Mouse (Mus musculus) liver, embryonic 16.5 days (tissue): ENCODE data around the gene Rsph1. TPM values are rescaled to one million over a fixed set of nuclear protein-coding genes. Genes with fewer than 3 reads are reported as not detected.

ENCODE experiments used
- ATAC-seq: fragments of 200-750 bp; cut with Nextera tagmentation; 2 replicates; pipeline ENCODE4 v1.8.0; 2017; ENCODE audit warnings: low read depth, mild to moderate bottlenecking, moderate number of reproducible peaks, moderate library complexity
- H3K27ac ChIP-seq: fragments of 300-500 bp; sonication (generic); 2 replicates; pipeline ENCODE4 v1.5.1; 2014; ENCODE audit warnings: mild to moderate bottlenecking, low read length
- H3K27me3 ChIP-seq: fragments of 300-500 bp; sonication (generic); 2 replicates; pipeline ENCODE4 v1.6.1; 2014; ENCODE audit warnings: low read depth, low read length, mixed read lengths; ENCODE audit not compliant: control insufficient read depth, insufficient read depth
- H3K36me3 ChIP-seq: fragments of 300-500 bp; sonication (generic); 2 replicates; pipeline ENCODE4 v1.6.1; 2014; ENCODE audit warnings: mild to moderate bottlenecking; ENCODE audit not compliant: control insufficient read depth, insufficient read depth
- H3K4me1 ChIP-seq: fragments of 300-500 bp; sonication (generic); 2 replicates; pipeline ENCODE4 v1.6.1; 2014; ENCODE audit warnings: low read depth, low read length, mixed read lengths; ENCODE audit not compliant: control insufficient read depth
- H3K4me2 ChIP-seq: fragments of 300-500 bp; sonication (generic); 2 replicates; pipeline ENCODE4 v1.6.1; 2014; ENCODE audit warnings: low read depth, low read length, mixed read lengths
- H3K4me3 ChIP-seq: fragments of 300-500 bp; sonication (generic); 2 replicates; pipeline ENCODE4 v1.5.1; 2014; ENCODE audit warnings: low read depth, mild to moderate bottlenecking, low read length
- H3K9ac ChIP-seq: fragments of 300-500 bp; sonication (generic); 2 replicates; pipeline ENCODE4 v1.6.1; 2014; ENCODE audit warnings: low read depth, low read length
- H3K9me3 ChIP-seq: fragments of 300-500 bp; sonication (generic); replicated peaks from 2 replicates; pipeline ENCODE4 v1.6.1; 2016; ENCODE audit warnings: low read length; ENCODE audit not compliant: control insufficient read depth
- WGBS: fragments of 180-500 bp; shearing (Covaris S2); extraction: QIAGEN DNeasy Blood & Tissue Kit; methylation state at CpG from one replicate; pipeline ENCODE4 v1.1.7; 2014; ENCODE audit not compliant: insufficient replicate concordance; 5-methylcytosine and 5-hydroxymethylcytosine counted together
- polyA plus RNA-seq: library from polyadenylated mRNA; unstranded; fragments of >200 nt; fragmentation: Nextera tagmentation; extraction: Ambion mirVana; gene quantifications from 2 replicates; pipeline ENCODE4 v1.2.1, GENCODE M21; 2015

Rsph1 gene
- polyA plus RNA-seq, 1 experiment from 2014 or later, result 0.19 TPM

DNA sequence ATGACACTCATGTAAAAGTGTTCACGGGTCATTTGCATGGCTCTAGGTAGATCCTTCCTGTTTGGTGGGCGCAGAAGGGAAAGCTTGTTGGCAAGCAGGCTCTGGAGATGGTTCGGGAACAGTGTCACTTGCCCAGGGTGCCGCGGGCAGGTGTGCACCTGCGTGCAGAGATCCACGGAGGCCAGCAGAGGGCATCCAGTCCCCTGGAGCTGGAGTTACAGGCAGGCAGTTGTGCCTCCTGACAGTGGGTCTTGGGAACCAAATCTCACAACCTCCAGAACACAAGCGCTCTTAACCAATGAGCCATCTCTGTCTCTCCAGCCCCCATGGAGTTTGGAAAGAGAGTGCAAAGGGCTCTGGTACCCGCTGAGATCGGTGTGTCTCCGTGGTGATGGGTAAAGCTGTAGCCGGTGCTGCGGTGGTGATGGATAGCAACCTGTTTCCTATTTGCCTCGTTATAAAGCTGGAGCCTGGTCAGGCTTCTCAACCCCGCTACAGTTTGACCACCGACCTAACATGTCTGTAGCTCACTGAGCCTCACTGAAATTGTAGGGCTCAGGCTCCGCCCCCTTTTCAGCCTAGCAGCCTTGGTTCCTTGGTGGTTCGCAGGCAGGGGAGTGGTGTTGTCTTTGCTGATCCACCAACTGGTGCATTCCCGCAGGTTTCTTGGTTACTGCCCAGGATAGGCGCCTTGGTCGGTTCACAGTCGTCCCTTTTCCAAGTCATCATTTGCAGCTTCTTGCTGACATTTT lies 40.5 kb upstream of the Rsph1 start:
- H3K4me3 ChIP-seq, result no peak overlapping the region
- no peak overlapping the region for H3K27ac ChIP-seq
- H3K36me3 ChIP-seq, result no peaks in the 10 kb centered on the region
- no peak for ATAC-seq
- no peak overlapping the region for H3K4me2 ChIP-seq
- H3K27me3 ChIP-seq, result no peaks in the 10 kb centered on the region
- H3K9me3 ChIP-seq, result no peaks in the 10 kb centered on the region
- no peak overlapping the region for H3K9ac ChIP-seq
- 66% methylated on average over 22 of the region's 22 CpGs for WGBS
- H3K4me1 ChIP-seq, result no peaks in the 10 kb centered on the region; the same call in none of the 2 replicates

- no peak overlapping the region for H3K4me2 ChIP-seq
- no peak overlapping the region for H3K9ac ChIP-seq
- H3K36me3 ChIP-seq, result no peaks in the 10 kb centered on the region
- ATAC-seq, result no peak
- 35% methylated on average over 3 of the region's 3 CpGs for WGBS
- H3K27me3 ChIP-seq, result no peaks in the 10 kb centered on the region
- no peak overlapping the region for H3K27ac ChIP-seq
- H3K4me1 ChIP-seq, result no peaks in the 10 kb centered on the region; the same call in none of the 2 replicates
- no peaks in the 10 kb centered on the region for H3K9me3 ChIP-seq
- H3K4me3 ChIP-seq, result no peak overlapping the region
Observed at GRCm38 (mm10) chr17:31316998-31317397, 39.8 kb upstream of the Rsph1 start.

GRCm38 (mm10) chr17:31315993-31316392 lies 38.8 kb upstream of the Rsph1 start:
- Histone ChIP-seq H3K27me3 (no peaks in the 10 kb centered on the region), H3K9ac (no peak overlapping the region), H3K27ac (no peak overlapping the region), H3K4me1 (no peaks in the 10 kb centered on the region; the same call in none of the 2 replicates), H3K36me3 (no peaks in the 10 kb centered on the region), H3K4me3 (no peak overlapping the region), H3K9me3 (no peaks in the 10 kb centered on the region), H3K4me2 (no peak overlapping the region)
- WGBS, result 63% methylated on average over 6 of the region's 6 CpGs
- ATAC-seq, result no peak

- Histone ChIP-seq H3K4me1 (no peaks in the 10 kb centered on the region; the same call in none of the 2 replicates), H3K9ac (no peak overlapping the region), H3K36me3 (no peaks in the 10 kb centered on the region), H3K27ac (no peak overlapping the region), H3K27me3 (no peaks in the 10 kb centered on the region), H3K9me3 (no peaks in the 10 kb centered on the region), H3K4me3 (no peak overlapping the region), H3K4me2 (no peak overlapping the region)
- 57% methylated on average over 13 of the region's 13 CpGs for WGBS
- no peak for ATAC-seq
Observed at GRCm38 (mm10) chr17:31315046-31315792, 38.0 kb upstream of the Rsph1 start.

- H3K4me1 ChIP-seq, result no peaks in the 10 kb centered on the region
- H3K27me3 ChIP-seq, result no peaks in the 10 kb centered on the region
- H3K27ac ChIP-seq, result no peak overlapping the region
- H3K9ac ChIP-seq, result no peak overlapping the region
- 79% methylated on average over 10 of the region's 10 CpGs for WGBS
- no peaks in the 10 kb centered on the region for H3K36me3 ChIP-seq
- H3K4me3 ChIP-seq, result no peak overlapping the region
- H3K4me2 ChIP-seq, result no peak overlapping the region
- no peaks in the 10 kb centered on the region for H3K9me3 ChIP-seq
- no peak for ATAC-seq
Observed at GRCm38 (mm10) chr17:31312648-31313047, 35.5 kb upstream of the Rsph1 start.

DNA sequence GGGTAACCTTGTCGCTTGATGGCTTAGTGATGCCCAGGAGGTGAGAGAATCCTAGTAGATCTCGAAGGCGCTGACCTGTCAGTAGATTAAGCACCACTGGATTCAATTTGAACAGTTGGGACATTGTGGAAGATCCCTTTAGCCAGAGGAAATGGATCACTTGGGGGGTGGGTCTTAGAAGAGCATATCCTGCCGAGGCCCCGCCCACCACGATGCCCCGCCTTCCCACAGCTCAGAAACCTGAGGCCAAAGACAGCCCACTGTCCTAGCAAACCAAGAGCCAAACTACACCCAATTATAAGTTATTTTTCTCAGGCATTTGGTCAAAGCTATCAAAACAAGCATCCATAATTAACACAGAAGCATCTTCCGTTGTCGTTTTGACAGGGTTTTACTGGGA lies 33.9 kb upstream of the Rsph1 start:
- H3K4me3 ChIP-seq, result no peak overlapping the region
- no peak overlapping the region for H3K9ac ChIP-seq
- no peak overlapping the region for H3K4me2 ChIP-seq
- H3K4me1 ChIP-seq, result peaks cover 7% of the 10 kb centered on the region
- 72% methylated on average over 9 of the region's 9 CpGs for WGBS
- H3K36me3 ChIP-seq, result no peaks in the 10 kb centered on the region
- H3K27ac ChIP-seq, result no peak overlapping the region
- H3K9me3 ChIP-seq, result no peaks in the 10 kb centered on the region
- ATAC-seq, result no peak
- no peaks in the 10 kb centered on the region for H3K27me3 ChIP-seq

DNA sequence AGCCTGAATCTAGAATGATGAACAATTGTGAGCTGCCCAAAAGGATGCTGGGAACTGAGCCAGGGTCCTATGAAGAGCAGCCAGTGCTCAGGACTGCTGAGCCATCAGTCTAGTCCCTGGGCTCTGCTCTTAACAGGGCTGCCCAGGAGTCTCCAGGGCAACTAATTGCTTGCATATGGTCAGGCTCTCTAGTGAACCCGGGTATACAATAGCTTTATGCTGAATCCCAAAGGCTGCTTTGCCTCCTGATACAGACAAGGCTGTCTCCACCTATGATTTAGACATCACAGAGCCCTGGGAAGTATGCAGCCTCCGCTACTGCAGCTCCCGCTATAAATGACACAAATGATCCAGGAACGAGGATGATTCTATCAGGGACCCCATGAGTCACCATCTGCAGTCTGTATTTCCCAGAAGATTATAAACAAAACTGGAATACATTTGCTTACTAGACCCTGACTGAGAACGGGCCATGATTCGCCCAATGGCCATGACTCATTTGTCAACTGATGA lies 32.2 kb upstream of the Rsph1 start:
- Histone ChIP-seq H3K36me3 (no peaks in the 10 kb centered on the region), H3K9me3 (no peaks in the 10 kb centered on the region), H3K4me3 (no peak overlapping the region), H3K4me1 (peaks cover 22% of the 10 kb centered on the region), H3K27me3 (no peaks in the 10 kb centered on the region), H3K4me2 (no peak overlapping the region), H3K9ac (no peak overlapping the region), H3K27ac (no peak overlapping the region)
- WGBS, result 66% methylated on average over 6 of the region's 6 CpGs
- ATAC-seq, result no peak

GRCm38 (mm10) chr17:31308291-31308816 lies 31.2 kb upstream of the Rsph1 start:
- H3K4me3 ChIP-seq, result no peak overlapping the region
- H3K27me3 ChIP-seq, result no peaks in the 10 kb centered on the region
- H3K36me3 ChIP-seq, result no peaks in the 10 kb centered on the region
- H3K4me2 ChIP-seq, result no peak overlapping the region
- H3K27ac ChIP-seq, result no peak overlapping the region
- WGBS, result 76% methylated on average over 7 of the region's 7 CpGs
- ATAC-seq, result no peak
- H3K4me1 ChIP-seq, result peaks cover 22% of the 10 kb centered on the region
- no peak overlapping the region for H3K9ac ChIP-seq
- H3K9me3 ChIP-seq, result no peaks in the 10 kb centered on the region

DNA sequence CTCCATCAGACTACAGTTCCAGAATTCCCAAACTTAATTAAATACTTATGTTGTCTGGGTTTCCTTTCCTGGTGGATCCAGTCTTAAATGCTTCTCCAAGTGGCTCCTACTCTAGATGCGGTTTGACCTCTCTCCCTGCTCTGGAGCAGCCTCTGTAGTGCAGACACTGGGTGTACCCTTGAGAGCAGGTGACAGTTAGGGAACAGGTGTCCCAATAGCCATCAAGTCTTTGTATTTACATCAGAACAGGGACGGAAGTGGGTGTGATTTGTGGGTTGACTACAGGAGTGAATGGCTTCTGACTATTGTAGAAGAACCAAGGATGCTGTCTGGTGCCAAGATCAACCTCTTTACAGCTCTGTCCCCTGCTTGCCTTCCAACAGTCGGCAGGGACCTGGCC lies 30.6 kb upstream of the Rsph1 start:
- no peak overlapping the region for H3K27ac ChIP-seq
- H3K27me3 ChIP-seq, result no peaks in the 10 kb centered on the region
- no peak overlapping the region for H3K4me2 ChIP-seq
- WGBS, result 72% methylated on average over 3 of the region's 3 CpGs
- no peak overlapping the region for H3K9ac ChIP-seq
- H3K4me1 ChIP-seq, result peaks cover 22% of the 10 kb centered on the region
- no peak for ATAC-seq
- H3K4me3 ChIP-seq, result no peak overlapping the region
- H3K36me3 ChIP-seq, result no peaks in the 10 kb centered on the region
- no peaks in the 10 kb centered on the region for H3K9me3 ChIP-seq
